Mouse (Mus musculus) left cerebral cortex, postnatal 10 days (tissue): ENCODE measurements around the gene Paqr9. TPM values are rescaled to one million over a fixed set of nuclear protein-coding genes. Genes with fewer than 3 reads are reported as not detected.

Experiments
- DNase-seq, 2 experiments: peaks; one replicate each; pipeline ENCODE4 v3.0.0; 2021 to 2022; ENCODE audit warnings: low spot score in 2 of 2, mixed read lengths in 1 of 2; ENCODE audit errors: extremely low spot score in 1 of 2
- intact Hi-C: fragments of 180-260 bp; cut with DNase I; formaldehyde crosslinking; loops from one replicate; pipeline ENCODE4 v1.15.1; 2025
- total RNA-seq, 2 experiments: library from RNA; stranded (reverse); gene quantifications; 2 replicates each; pipeline ENCODE4 v1.2.3; 2021

Paqr9 gene
- total RNA-seq, 2 experiments from 2014 or later: 38.1 to 38.8 TPM

DNA sequence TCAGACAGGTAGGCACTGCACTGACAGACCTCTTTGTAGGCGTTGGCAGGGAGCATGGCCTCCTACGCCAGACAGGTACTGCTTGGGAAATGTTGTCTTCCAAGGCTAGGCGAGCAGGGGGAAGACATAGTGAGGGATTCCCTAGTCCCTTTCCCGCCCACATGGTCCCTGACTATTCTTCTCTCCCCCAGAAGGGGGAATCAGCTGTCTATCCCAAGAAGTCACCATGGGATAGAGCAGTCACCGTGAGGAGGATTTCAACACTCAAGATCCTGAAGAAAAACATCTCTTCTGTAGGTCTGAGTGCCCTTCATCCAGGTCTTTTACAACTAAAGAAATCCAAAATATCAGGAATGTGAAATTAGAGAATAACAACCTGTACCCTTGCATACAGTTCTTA, 47.7 kb downstream of the Paqr9 start:
- intact Hi-C loops: no loop called here
- no peak for DNase-seq

DNA sequence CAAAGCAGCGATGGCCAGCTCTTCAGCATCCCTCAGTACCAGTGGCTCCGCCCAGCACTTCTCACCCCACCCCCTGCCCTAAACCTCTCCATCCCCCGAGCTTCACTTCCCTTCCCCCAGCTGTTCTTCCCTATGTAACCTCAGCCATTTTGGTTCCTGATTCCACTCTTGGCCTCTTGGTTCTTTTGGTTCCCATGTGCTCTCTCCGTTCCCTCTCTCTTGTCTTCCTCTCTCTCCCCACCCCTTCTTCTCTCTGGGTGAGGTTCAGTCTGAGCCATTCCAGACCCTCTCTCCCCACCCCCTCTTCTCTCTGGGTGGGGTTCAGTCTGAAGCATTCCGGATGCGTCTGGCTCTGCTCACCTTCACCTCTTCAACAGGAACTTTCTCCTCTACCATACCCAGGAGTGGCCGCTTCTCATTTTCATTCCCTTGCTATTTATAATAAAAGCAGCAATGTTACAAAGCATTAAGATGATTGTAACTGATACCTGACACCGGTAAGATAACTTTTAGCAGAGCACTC, 52.9 kb downstream of the Paqr9 start:
- intact Hi-C loops: no loop called here
- DNase-seq: no peak

DNA sequence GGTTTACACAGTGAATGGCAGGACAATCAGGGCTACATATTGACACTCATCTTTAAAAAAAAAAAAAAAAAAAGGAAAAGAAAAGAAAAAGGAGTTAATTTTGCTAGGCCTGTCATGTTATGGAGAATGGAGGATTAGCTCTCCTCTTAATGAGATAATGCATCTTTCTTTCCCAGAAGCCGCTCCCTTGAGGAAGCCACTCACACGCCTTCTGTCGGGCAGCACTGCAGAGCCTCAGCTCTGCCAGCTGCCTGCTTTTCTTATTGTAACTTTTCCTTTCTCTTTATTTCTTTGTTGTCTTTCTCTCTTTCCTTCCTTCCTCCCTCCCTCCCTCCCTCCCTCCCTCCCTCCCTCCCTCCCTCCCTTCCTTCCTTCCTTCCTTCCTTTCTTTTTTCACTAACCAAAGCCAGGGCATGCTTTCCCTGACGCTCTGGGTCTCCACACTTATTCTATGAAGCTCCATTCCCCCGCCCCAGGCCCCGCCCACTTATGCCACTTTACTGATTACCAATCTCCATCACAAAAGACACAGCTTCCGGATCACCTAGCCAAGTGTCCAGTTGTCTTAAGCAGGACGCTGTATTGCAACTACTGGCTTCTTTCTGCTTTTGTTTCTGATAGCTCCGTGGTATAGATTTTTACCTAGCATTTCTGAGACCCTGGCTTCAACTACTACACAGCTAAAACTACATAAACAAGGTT, 54.1 kb downstream of the Paqr9 start:
- intact Hi-C loops: no loop called here
- no peak for DNase-seq

DNA sequence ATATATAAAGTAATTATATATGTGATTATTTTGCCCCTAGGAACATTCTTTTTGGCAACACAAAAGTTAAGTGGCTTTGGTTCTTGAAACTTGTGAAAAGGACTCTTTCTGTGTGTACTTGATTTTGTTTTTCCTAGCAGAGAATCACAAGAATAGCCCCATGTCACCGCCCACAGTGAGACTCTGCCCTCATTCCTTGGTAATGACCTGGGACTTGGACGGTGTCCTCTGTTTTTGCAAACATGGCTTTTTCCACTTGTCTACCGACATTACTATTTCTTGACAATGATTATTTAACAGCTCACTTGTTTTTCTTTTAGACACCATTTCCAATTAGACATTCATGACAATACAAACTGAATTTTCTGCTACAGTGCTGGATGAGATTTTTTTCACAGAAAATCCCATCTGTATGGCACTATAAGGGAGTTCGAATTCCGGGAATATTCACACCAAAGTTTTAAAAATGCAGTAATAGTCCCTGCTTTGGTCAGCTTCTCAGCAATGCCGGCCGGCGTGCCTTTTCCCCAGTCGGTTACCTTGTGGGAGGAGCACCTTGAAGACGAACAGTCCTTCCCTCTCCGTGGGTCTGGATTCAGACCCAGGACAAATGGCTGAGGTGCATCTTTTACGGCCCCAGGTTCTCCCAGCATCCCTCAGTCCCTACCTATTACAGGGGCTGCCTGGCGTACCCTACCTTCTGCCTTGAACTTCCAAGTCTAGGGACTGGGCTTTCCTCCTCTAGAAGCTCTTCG, 55.6 kb downstream of the Paqr9 start:
- intact Hi-C loops: no loop called here
- DNase-seq: no peak

DNA sequence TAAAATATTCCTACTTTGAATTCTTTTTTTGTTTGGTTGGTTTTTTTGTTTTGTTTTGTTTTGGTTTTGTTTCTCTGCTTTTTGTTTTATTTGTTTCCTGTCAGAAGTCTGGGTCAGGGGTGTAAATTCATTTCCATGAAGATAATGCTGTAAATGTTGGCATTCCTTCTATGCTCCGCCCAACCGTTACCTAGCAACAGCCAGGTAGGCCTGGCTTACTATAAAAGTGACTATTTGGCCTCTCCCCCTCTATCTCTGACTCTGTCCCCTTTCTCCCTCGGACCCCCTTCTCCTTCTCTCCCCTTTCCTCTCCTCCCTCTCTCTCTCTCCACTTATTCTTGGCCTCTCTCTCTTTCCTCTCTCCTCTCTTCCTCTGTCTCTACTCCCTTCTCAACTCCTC, 56.5 kb downstream of the Paqr9 start:
- intact Hi-C loops: no loop called here
- DNase-seq: no peak

Other genes starting within 250 kb of the Paqr9 start
- 100 to 1,000 TPM in 1 of 2 experiments, 10 to 100 TPM in 1; 95.4 to 105 TPM for gene Chst2, start 152.9 kb upstream of the Paqr9 start, total RNA-seq
- gene U2surp, start 47.7 kb upstream of the Paqr9 start, total RNA-seq: 10 to 100 TPM; 66.3 to 67.9 TPM
- gene Pcolce2, start 77.9 kb downstream of the Paqr9 start, total RNA-seq: 1 to 10 TPM; 1.9 to 2.0 TPM
- gene Trpc1, start 190.7 kb downstream of the Paqr9 start, total RNA-seq: 10 to 100 TPM; 46.8 to 52.1 TPM